Mouse (Mus musculus) adrenal gland (tissue): Measurements from ENCODE around the gene Draxin.
"Not testable (repeated sequence)": the region's sequence is repeated elsewhere in the genome, so short reads cannot be mapped to it uniquely, and the experiment has no call there.

Source experiments
- intact Hi-C: fragments of 180-260 bp; cut with DNase I; formaldehyde crosslinking; loops from one replicate; pipeline ENCODE4 v1.15.1; 2025

The Draxin gene

DNA sequence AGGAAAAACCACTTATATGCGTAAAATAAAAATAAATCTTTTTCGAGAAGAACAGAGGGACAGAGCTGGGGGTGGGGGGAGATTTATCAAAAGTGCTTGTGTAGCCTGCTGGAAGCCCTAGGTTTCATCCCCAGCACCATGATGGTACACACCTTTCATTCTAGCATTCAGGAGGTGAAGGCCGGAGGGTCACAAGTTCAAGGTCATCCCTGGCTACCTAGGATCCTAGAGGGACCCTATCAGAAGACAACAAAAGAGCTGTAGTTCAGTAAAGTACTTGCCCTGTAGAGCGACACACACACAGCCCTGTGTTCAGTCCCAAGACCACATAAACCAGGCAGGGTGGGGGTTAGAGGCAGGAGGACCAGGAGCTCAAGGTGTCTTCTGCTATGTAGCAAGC is 23.5 kb upstream of the Draxin start:
- intact Hi-C loops = no loop called here

DNA sequence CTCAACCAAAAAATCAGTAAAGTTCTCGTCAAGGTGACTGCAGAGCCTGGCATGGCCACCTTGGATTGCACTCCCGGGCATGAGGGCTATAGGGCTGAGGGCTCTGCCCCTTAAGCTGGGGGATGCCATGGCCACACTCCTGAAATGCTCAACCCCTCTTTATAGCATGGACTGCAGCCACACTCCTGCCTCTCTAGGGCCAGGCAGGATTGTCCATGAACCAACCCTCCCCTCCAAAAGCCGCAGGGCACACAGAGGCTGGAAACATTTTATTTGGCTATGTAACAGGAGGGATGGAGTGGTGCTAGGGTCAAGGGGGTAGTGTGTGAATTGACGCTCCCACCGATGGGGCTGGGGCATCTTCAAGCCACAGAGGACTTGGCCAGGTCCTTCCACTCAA is 22.0 kb upstream of the Draxin start:
- intact Hi-C loops = no loop called here

DNA sequence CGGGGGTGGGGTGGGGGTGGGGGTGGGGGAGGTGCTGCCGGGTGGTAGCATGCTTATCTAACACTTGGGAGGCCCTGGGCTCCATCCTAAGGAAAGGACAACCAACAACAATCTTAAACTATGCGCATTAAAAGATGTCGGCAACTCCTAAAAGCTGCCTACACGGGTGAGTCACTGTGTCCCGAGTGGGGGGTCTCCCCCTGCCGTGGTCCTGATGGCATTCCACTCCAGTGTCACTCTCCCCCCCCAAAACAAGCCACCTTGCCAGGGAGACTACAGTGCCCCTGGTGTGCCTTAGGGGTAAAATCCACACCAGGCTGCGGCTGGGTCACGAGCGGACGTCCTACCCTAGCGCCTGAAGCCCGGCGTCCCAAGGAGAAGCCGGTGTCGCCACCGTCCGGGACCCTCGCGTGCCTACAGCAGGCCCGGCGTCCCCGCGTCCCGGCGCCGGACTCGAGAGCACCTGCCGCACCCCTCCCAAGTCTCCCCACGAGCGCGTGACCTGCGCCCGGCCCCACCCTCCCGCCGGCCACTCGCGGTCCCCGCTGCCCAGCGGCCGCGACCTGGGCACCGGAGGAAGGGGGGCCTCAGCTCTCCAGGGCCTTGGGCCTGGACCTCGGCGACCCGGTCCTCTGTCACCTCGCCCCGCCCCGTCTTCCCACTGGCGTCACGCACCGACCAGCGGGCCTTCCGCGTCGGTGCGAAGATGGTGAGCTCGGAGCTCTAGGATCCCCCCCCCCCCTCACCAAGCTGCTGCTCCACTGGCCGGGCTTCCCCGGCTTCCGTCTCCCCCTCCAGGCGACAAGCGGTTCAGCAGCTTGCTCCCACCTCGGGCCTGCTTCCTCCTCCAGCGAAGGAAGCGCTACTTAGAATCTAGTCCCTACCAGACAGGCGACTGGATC is 21.0 kb upstream of the Draxin start, which contains the start of gene Fbxo6:
Gene Fbxo6, minus strand, starts transcription at position 874 of the 902 bp plus-strand sequence.
- intact Hi-C loops = no loop called here

DNA sequence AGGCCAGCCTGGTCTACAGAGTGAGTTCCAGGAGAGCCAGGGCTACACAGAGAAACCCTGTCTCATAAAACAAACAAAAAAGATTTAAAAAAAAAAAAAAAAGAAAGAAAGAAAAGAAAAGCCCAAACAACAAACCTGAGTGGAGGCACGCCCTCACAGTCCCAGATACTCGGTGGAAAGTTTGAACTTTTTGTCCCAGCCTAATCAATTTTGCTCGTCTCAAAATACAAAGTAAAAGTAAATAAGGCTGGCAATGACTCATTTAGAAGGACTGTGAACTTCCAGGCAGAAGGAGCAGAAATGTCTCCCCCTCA is 20.4 kb upstream of the Draxin start:
- intact Hi-C loops = no loop called here

DNA sequence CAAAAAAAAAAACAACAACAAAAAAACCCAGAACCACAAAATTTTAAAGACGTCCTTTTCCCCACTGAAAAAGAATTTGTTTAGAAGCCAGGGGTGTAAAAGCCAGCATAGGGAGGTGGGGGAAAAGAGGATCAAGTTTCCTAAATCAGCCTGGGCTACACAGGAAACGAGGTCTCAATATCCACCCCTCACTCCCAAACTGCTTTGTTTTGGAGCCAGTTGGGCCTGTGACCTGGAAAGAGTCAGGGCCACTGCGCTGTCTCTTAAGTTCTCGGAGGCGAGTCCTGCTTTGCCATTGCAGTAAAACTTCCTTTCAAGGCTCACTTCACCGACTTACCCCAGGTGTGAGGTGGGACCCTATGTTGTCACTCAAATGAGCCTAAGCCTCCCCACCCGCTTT is 19.7 kb upstream of the Draxin start:
- intact Hi-C loops = no loop called here

DNA sequence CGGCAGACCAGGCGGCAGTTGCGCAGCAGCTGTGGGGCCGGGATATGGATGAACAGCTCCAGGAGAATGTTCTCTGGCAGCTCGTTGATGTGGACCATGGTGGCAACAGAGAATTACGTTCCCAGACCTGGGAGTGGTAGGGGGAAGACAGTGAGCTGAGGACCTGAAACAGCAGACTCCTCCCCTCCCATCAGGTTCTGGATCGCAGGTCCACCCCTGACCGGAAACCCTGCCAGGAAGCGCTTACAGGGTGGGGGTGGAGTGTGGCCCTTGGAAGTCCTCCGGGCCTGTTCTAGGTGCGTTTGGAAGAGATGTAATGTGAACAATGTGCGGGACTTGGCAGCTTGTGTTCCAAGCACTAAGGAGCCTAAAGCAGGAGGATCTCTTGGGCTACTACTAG is 19.0 kb upstream of the Draxin start:
- intact Hi-C loops = no loop called here

DNA sequence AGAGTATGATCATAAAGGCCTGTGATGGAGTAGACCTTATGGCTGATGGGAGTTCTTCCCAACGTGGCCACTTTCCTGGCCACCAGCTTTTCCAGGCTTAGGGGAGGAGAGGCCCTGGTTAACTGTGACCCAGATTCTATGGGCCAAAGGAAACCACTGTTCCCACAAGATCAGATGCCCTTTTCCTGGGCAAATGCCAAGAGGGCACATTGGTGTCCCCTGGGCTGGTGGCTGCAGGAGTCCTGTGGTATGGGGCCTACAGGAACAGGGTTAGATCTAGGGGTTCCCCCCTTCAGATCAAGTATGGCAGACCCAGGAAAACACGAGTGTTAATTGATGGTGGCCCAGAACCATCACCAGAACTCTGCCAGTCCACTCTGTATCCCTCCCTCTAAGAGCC is 17.2 kb upstream of the Draxin start:
- intact Hi-C loops = no loop called here

DNA sequence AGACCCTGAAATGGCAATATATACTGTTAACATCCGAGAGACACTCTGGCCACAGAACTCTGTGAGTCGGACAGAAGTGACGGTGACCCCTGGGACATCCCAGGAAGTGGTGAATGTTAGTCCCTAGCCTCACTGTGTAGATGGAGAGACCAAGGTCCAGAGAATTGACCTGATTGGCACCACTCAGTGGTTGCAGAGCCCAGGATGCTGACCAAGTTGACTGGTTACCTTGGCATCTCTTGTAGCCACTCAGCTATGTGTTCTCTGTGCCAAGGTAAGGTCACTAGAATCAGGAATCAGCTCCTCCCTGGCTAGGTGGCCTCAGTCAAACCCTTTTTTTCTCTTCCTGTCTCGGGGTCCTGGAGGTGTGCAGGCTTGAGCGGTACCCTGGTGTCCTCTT is 13.2 kb upstream of the Draxin start:
- intact Hi-C loops = no loop called here

DNA sequence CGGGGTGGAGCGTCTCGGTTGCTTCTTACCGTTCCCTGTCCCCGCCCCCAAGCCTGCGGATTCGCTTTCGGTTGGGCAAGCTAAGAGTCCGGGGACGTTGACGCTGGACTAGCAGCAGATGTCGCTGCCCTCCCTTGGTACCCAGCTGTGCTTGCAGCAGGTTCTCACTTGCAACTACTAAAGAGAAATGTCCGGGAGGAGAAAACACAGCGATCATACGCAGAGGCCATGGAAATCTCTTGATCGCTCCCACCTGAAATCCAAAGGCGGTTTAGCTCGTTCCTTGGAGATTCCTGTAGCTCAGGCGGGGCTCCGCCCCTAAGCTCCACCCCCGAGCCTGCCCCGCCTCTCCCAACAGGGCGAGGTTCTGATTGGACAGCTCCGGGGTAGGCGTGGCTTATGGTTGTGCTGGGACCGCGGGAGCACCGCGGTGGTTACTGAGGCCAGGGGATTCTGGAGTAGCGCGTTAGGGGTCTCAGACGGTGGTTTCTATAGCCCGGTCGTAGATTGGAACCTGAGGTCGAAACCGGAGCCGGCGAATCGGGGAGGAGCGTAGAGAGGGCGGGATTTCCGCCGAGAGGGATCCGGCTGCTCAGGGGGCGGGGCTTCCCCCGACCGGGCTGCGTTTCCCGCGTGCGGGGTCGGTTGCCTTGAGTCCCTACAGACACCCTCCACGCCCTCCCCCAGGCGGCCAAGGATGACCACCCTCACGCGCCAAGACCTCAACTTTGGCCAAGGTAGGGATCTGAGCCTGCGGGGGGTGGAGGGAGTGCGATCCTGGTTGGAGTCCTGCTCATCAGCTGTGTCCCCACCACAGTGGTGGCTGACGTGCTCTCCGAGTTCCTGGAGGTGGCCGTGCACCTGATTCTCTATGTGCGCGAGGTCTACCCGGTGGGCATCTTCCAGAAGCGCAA is 9.9 kb upstream of the Draxin start:
- intact Hi-C loops = no loop called here

DNA sequence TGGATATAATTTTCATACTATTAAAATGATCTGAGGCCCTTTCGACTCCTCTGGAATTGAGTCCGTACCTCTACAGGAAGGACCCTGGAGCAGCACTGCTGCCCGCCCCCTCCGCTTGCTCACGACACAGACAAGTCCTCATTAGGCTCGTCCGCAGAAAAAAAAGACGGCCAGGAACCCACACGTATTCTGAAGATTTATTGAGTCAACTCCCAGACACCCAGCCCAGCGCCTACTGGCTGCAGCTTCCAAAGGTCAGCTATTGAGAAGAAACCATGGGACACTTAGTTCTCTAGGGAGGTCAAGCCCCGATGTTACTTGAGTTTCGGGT is 9.2 kb upstream of the Draxin start:
- intact Hi-C loops = no loop called here

DNA sequence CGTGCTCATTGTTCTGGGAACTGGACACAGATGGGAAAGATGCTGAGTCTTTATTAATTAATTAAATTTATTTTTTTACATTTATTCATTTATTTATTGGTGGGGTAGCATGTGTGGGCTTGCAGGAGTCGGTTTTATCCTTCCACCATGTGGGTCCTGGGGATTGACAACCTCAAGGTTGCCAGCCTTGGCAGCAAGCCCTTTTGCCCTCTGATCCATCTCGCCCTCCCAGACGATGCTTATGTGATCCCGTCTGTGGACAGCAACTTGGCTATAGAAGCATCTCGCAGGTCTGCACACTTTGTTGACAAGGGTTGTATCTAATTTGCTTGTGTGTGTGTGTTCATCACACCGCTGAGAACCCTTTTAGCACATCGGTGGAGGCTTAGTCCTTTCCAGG is 7.0 kb upstream of the Draxin start:
- intact Hi-C loops = no loop called here

DNA sequence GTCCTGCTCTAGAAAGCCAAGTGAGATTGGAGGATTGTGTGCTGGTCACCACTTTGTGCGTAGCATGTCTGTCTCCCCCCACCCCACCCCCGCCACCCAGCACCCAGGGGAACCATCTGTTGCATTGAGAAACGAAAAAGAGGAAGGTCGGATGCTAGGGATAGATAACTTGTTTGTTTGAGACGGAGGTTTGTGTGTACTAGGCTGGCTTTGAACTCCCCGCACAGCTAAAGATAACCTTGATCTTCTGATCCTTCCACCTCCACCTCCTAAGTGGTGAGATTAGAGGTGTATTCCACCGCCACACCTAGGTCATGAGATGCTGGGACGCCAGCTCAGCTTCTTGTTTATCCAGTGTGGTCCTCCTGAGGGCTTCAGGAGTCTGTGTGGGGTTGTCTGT is 4.5 kb upstream of the Draxin start:
- intact Hi-C loops = no loop called here

DNA sequence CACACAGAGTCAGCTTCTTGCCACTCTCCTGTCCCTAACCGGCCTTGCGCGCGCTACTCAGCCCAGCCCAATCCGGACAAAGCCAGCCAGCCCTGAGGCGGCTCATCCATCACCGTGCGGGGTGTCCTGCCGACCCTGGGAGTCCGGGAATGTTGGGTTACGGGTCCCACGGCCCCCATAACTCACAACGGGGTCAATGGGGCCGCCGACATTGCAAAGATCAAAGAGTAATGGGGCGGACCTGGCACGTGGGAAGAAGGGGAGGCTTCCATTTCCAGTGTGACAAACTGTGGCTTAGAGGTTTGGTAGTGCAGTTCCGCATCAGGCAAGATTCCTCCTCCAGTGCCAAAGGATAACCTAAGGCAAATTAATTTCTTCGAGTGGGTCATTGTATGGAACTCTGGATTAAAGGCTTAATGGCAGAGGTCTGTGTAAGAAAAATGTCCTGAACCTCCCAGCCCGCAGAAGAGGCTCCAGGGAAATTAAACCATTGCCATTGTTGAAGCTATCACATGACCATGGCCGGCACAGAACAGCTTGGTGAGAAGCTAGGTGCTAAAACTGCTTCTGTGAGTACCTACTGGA is 1.1 kb upstream of the Draxin start:
- intact Hi-C loops = no loop called here

DNA sequence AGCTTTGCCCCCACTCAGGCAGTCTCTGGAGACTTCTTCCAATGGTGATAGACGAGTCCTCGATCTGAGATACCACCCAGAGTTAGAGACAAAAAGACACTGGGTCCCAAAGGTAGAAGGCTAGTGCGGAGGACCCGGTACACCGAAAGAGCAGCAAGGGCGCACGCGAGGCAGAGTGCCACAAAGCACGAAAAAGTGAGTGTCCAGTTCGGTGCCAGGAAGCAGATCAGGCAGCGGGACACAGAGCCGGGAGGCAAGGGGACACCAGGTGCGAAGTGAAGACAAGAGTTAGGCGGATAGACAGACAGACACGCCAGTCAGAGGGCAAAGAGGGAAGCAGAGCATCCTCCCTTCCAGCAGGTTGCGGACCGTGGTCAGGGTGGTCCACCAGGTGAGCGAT is 365 bp downstream of the Draxin start, which contains the start of gene Mad2l2:
Gene Mad2l2, plus strand, starts transcription at position 252 of the 400 bp plus-strand sequence.
- intact Hi-C loops = no loop called here

DNA sequence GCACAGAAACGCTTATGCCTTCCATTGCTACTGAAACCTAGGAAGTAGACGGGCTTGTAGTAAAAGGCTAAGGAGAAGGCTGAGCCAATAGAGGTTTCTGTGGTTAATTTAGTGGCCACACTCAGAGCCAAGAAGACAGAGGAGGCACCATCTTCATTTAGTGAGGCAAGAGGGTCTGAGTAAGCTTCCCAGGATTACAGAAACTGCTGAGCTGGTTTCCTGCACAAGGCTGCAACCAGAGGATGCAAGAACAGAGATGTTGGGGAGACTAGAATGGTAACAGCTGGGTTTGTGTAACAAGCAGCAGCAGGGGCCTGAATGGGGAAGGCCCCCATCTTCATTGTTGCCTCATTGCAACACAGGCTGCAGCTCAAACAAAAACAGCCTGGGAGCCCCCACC is 1.8 kb downstream of the Draxin start:
- intact Hi-C loops = no loop called here

DNA sequence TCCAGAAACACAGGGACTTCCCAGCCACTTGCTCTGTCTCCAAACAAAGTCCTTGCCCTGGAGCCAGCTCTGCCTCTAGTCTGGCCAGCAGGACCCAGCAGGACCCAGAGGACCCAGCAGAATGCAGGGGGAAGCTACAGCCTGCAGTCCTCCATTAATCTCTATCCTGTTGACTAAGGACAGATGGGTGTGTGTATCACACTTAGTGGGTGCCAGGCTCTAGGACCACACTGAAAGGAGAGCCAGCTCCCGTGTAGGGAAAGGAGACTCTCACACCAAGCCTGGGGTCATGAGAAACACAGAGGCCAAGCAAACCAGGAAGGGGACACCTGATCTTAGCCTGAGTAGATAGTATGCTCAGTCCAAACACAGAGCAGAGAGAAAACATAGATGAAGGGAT is 2.3 kb downstream of the Draxin start:
- intact Hi-C loops = no loop called here

DNA sequence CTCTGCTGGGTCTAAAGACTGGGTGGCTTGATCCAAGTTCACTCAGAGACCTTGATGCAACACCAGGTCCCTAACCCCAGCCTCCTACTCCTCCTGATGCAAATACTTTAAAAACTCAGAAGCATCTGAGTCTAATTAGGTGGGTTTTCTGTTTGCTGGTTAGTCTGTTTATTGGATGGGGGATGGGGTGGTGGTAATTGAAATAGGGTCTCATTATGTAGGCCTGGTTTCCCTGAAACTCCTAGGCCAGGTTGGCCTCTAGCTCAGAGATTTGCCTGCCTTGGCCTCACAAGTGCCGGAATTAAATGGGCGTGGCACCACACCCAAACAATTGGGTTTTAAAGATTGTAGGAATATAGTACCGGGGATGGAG is 7.8 kb downstream of the Draxin start:
- intact Hi-C loops = no loop called here

DNA sequence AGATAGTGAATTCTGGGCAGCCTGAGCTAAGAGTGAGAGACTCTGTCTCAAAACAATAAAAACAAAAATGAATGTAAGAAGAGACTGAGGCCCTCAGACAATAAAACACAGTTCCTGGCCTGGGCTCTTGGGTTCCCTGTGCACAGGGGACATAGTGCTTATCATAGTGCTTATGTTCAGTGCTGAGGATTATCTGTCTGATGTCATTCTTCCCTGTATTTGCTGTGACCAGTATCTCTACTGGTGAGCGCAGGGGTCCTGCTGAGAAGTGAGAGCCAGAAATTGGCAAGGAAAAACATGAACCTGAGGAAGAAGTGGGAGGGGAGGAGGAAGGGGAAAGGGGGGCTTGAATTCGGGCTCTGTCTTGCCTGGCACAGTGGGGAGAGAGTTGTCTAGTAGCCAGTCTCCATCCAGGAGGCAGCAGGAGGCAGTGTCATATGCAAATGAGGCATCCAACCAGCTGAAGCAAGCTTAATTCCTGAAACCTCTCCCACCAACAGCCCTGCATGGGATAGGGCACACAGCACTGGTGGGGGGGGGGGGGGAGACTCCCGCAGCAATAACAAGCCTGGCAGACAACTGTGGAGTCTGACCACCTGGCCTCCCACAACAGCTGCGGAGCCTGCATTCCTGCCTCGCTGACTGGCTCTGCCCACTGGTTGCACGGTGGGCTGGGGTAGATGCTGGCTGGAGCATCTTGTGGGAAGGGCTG is 8.4 kb downstream of the Draxin start:
- intact Hi-C loops = no loop called here

DNA sequence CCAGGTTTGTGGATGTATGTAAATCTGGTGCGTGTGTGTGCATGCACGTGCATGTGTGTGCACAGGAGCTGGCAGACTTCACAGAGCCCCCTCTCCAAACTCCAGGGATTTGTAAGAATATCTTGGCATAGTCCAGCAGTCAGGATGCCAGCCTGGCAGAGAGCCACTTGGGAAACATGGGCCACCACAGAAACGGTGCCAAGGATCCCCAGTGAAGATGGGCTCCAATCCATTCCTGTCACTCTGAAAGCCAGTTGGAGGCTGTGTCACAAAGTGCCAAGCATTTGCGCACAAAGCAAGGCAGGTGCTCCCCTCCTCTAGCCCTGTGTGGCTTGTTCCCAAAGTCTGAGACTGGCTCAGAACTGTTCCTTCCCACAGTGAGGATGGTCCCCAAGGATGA is 9.1 kb downstream of the Draxin start:
- intact Hi-C loops = no loop called here

DNA sequence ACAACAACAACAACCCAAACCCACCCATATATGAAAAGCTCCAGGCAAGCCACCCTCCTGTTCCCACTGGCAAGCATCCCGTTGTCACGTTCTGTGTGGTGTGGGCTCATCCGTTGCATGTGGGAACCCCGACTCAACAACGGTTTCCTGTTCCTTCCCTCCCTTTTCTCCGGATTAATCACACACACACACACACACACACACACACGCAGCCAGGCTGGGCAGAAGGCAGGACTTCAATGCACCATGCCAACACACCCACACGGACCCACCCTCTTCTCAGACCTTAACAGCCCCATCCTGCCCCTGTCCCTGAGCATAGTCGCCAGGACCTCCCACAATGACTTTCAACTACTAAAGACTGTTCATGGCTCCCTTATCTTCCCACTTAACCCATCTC is 9.9 kb downstream of the Draxin start:
- intact Hi-C loops = no loop called here

DNA sequence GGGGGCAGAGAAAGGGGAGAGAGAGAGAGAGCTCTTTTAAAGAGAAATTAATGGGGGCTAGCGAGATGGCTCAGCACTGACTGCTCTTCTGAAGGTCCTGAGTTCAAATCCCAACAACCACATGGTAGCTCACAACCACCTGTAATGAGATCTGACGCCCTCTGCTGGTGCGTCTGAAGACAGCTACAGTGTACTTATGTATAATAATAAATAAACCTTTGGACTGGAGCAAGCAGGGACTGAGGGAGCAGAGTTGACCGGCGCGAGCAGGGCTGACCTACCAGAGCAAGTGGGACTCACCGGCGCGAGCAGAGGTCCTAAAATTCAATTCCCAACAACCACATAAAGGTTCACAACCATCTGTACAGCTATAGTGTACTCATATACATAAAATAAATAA is 10.9 kb downstream of the Draxin start:
- intact Hi-C loops = not testable (repeated sequence)

DNA sequence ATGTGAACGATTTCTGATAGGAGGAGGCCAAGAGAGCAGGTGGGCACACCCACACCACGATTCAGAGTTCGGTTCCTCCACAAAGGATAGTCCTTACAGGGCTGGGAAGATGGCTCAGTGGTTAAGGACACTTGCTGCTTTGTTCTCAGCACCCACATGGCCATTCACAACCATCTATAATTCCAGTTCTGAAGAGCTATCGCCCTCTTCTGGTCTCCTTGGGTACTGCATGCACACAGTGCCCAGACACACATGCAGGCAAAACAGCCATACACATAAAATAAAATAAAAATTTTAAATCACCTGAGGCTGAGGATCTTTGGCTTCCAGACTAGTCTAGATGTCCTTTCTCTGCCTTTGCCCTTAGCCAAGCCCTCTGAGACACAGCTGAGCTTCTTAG is 13.1 kb downstream of the Draxin start:
- intact Hi-C loops = no loop called here
